Comparison of ENCODE assay signal across 24 mouse cellular contexts in the genomic region with DNA sequence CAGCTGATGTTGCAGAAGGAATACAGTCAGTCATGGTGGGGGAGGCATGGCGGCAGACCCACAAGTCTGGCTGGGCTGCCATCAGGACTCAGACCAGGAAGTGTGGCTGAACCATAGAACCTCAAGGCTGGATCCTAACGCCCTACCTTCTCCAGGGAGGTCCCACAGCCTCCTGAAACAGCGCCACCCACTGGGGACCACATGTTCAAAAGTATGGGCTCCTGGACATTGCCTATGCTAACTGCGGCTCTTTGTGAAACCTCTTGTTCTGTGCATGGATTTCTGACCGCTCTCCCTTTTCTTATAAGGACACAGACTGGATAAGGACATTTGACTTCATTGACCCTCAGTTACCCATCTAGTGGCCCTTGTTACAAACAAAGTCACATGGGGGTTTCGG.
DNase-seq lines count a peak whose midpoint lies in the region; TF ChIP-seq lines count a peak whose summit lies in the region.
"Had no signal": no experiment of that assay in that cellular context is flagged by ENCODE, and none has a peak within 500 bp of the region (broad histone marks: within the 10 kb centered on the region; RNA-seq: fewer than 3 reads in every experiment).

No protein-coding gene starts in this region.

- no peaks in the 10 kb centered on the region for H3K9me3 ChIP-seq in ES-E14 (ENCODE audit: control insufficient read depth, insufficient read depth, low read depth, low read length)
- H3K9me3 ChIP-seq: embryonic facial prominence, embryonic 10.5 days; embryonic facial prominence, embryonic 13.5 days; forebrain, embryonic 12.5 days; forebrain, embryonic 15.5 days; hindbrain, embryonic 12.5 days; hindbrain, embryonic 15.5 days had no signal

- H3K4me1 ChIP-seq in ES-E14 (ENCODE audit: control insufficient read depth in 2 of 2, insufficient read depth in 2 of 2, low read length in 2 of 2, poor library complexity in 1 of 2), result peaks cover 0 to 8% of the 10 kb centered on the region in 2 experiments; a peak in 2 of 4 replicates
- H3K4me1 ChIP-seq: embryonic facial prominence, embryonic 10.5 days; embryonic facial prominence, embryonic 13.5 days; hindbrain, embryonic 12.5 days had no signal

- no peak for DNase-seq in layer of hippocampus, adult 2 months (ENCODE audit: low spot score in 2 of 2)
- no peak for DNase-seq in layer of hippocampus, postnatal 36 days
- DNase-seq in ES-E14 (ENCODE audit: low read depth, low spot score) (peak; percentile 70), ZHBTc4 (ENCODE audit: low read depth, low spot score) (peak; percentile 90)
- no peak for DNase-seq in thymus, adult 18-20 months
- DNase-seq in adrenal gland, adult 8-10 months, result no peak
- DNase-seq in cerebellum, adult 11 months, result no peak
- DNase-seq: adrenal gland, postnatal 10 days; adrenal gland, postnatal 36 days; B cell, adult 2 months; cerebellum, adult 18-20 months; cerebellum, adult 9-10 months; cerebellum, postnatal 14 days; gastrocnemius, adult 2 months; gastrocnemius, postnatal 14 days; heart, adult 11 months; kidney, adult 2 months had no signal

- no peak overlapping the region for H3K4me3 ChIP-seq in layer of hippocampus, adult 2 months
- peak overlapping the region in 1 of 2 experiments; percentile 55; a peak in 3 of 4 replicates for H3K4me3 ChIP-seq in ES-E14 (ENCODE audit: insufficient read depth in 1 of 2, low read depth in 1 of 2, low read length in 2 of 2, poor library complexity in 1 of 2, severe bottlenecking in 1 of 2)
- H3K4me3 ChIP-seq: embryonic facial prominence, embryonic 10.5 days; embryonic facial prominence, embryonic 13.5 days; erythroblast, embryonic 14.5 days; forebrain, embryonic 12.5 days; forebrain, embryonic 15.5 days; gastrocnemius, adult 2 months; hindbrain, embryonic 12.5 days; hindbrain, embryonic 15.5 days had no signal

- H3K27ac ChIP-seq in layer of hippocampus, adult 2 months, result no peak overlapping the region
- H3K27ac ChIP-seq in ES-E14 (ENCODE audit: insufficient read depth, low read depth, low read length, poor library complexity, severe bottlenecking), result no peak overlapping the region
- H3K27ac ChIP-seq: embryonic facial prominence, embryonic 10.5 days; embryonic facial prominence, embryonic 13.5 days; forebrain, embryonic 12.5 days; forebrain, embryonic 15.5 days; gastrocnemius, adult 2 months; hindbrain, embryonic 12.5 days; hindbrain, embryonic 15.5 days had no signal

- TF ChIP-seq CTCF in layer of hippocampus, adult 2 months (conservative IDR thresholded peaks at IDR 0.05), result 0 out of 2 replicates have a peak, but pooled peaks have one; percentile 9

- no peaks in the 10 kb centered on the region for H3K36me3 ChIP-seq in ES-E14 (ENCODE audit: control insufficient read depth, insufficient read depth, low read length, poor library complexity, severe bottlenecking)
- H3K36me3 ChIP-seq: embryonic facial prominence, embryonic 10.5 days; embryonic facial prominence, embryonic 13.5 days; forebrain, embryonic 12.5 days; forebrain, embryonic 15.5 days; hindbrain, embryonic 12.5 days; hindbrain, embryonic 15.5 days had no signal

- in situ Hi-C loops in ES-E14 (cut with MboI; ENCODE audit: low sequenced_read_pairs in 2 of 2, unreplicated experiment in 2 of 2), result no loop called here

- H3K9ac ChIP-seq in ES-E14 (ENCODE audit: insufficient read depth, low read depth, low read length, poor library complexity, severe bottlenecking), result peak overlapping the region; percentile 46; the same call in 1 of the 2 replicates
- H3K9ac ChIP-seq: embryonic facial prominence, embryonic 13.5 days; forebrain, embryonic 12.5 days; forebrain, embryonic 15.5 days; hindbrain, embryonic 12.5 days; hindbrain, embryonic 15.5 days had no signal

TF ChIP-seq in ES-E14, 5 proteins besides CTCF, POLR2A, EP300 and RAD21:
- TF ChIP-seq ZNF384 (IDR thresholded peaks at IDR 0.05; ENCODE audit: low read depth, low read length), result no peak

Comparison
In these comparisons a context has a peak if more than half of its experiments do, and no peak if none do; other contexts are left out.
1. DNase-seq: peak in ES-E14 (single experiment) and ZHBTc4 (single experiment); none in layer of hippocampus, adult 2 months (0 of 2), layer of hippocampus, postnatal 36 days (0 of 2), thymus, adult 18-20 months (0 of 2), adrenal gland, adult 8-10 months (single experiment) and cerebellum, adult 11 months (single experiment).